Mouse (Mus musculus): ENCODE measurements around the gene Gm2035. TPM values are rescaled to one million over a fixed set of nuclear protein-coding genes. Genes with fewer than 3 reads are reported as not detected.

Gene Gm2035
- not detected for polyA plus RNA-seq (2015; fragmentation: Illumina TruSeq; extraction: RNeasy Lipid Tissue Mini Kit (QIAGEN cat#74804); ENCODE audit: insufficient read depth, low replicate concordance)

GRCm38 (mm10) chr12:87919721-87920120 lies at the start of gene Gm2035:
Gene Gm2035 (minus strand): TSS chr12:87919857.

GRCm38 (mm10) chr12:87953780-87954179 lies 34.1 kb upstream of the Gm2035 start, which contains the start of gene Gm2042:
Gene Gm2042 (plus strand): TSS chr12:87954080.

GRCm38 (mm10) chr12:87895070-87895469 lies 24.6 kb downstream of the Gm2035 start, which contains the start of gene Gm2022:
Gene Gm2022 (plus strand): TSS chr12:87895370.

GRCm38 (mm10) chr12:87873772-87874171 lies 45.9 kb downstream of the Gm2035 start, which contains the start of gene Gm2016:
Gene Gm2016 (plus strand): TSS chr12:87874072.

Other genes with a start within 250 kb of the Gm2035 start
- gene Gm21319, start 144.1 kb downstream of the Gm2035 start, polyA plus RNA-seq (2015; fragmentation: Illumina TruSeq; extraction: RNeasy Lipid Tissue Mini Kit (QIAGEN cat#74804); ENCODE audit: insufficient read depth, low replicate concordance), result not detected
- gene Gm21936, start 124.3 kb downstream of the Gm2035 start, polyA plus RNA-seq (2015; fragmentation: Illumina TruSeq; extraction: RNeasy Lipid Tissue Mini Kit (QIAGEN cat#74804); ENCODE audit: insufficient read depth, low replicate concordance), result not detected
- gene BB287469, start 103.3 kb downstream of the Gm2035 start, polyA plus RNA-seq (2015; fragmentation: Illumina TruSeq; extraction: RNeasy Lipid Tissue Mini Kit (QIAGEN cat#74804); ENCODE audit: insufficient read depth, low replicate concordance), result not detected
- not detected for gene Gm2001, start 77.5 kb downstream of the Gm2035 start, polyA plus RNA-seq (2015; fragmentation: Illumina TruSeq; extraction: RNeasy Lipid Tissue Mini Kit (QIAGEN cat#74804); ENCODE audit: insufficient read depth, low replicate concordance)
- not detected for gene Gm2016, start 45.8 kb downstream of the Gm2035 start, polyA plus RNA-seq (2015; fragmentation: Illumina TruSeq; extraction: RNeasy Lipid Tissue Mini Kit (QIAGEN cat#74804); ENCODE audit: insufficient read depth, low replicate concordance)
- gene Gm2022, start 24.5 kb downstream of the Gm2035 start, polyA plus RNA-seq (2015; fragmentation: Illumina TruSeq; extraction: RNeasy Lipid Tissue Mini Kit (QIAGEN cat#74804); ENCODE audit: insufficient read depth, low replicate concordance), result not detected
- gene Gm2042, start 34.2 kb upstream of the Gm2035 start, polyA plus RNA-seq (2015; fragmentation: Illumina TruSeq; extraction: RNeasy Lipid Tissue Mini Kit (QIAGEN cat#74804); ENCODE audit: insufficient read depth, low replicate concordance), result not detected
- gene Gm2075, start 92.0 kb upstream of the Gm2035 start, polyA plus RNA-seq (2015; fragmentation: Illumina TruSeq; extraction: RNeasy Lipid Tissue Mini Kit (QIAGEN cat#74804); ENCODE audit: insufficient read depth, low replicate concordance), result not detected
- gene Gm6803, start 98.9 kb upstream of the Gm2035 start, polyA plus RNA-seq (2015; fragmentation: Illumina TruSeq; extraction: RNeasy Lipid Tissue Mini Kit (QIAGEN cat#74804); ENCODE audit: insufficient read depth, low replicate concordance), result not detected
- not detected for gene Gm2056, start 107.1 kb upstream of the Gm2035 start, polyA plus RNA-seq (2015; fragmentation: Illumina TruSeq; extraction: RNeasy Lipid Tissue Mini Kit (QIAGEN cat#74804); ENCODE audit: insufficient read depth, low replicate concordance)
- gene Gm16368, start 163.8 kb upstream of the Gm2035 start, polyA plus RNA-seq (2015; fragmentation: Illumina TruSeq; extraction: RNeasy Lipid Tissue Mini Kit (QIAGEN cat#74804); ENCODE audit: insufficient read depth, low replicate concordance), result not detected